14 mouse cellular contexts compared by ENCODE assay signal in genomic region chr1:74105660-74106059, GRCm38 (mm10). TPM values are rescaled to one million over a fixed set of nuclear protein-coding genes. Genes with fewer than 3 reads are reported as not detected.
DNase-seq lines count a peak whose midpoint lies in the region; ATAC-seq and TF ChIP-seq lines count a peak whose summit lies in the region.
"Had no signal": no experiment of that assay in that cellular context is flagged by ENCODE, and none has a peak within 500 bp of the region (broad histone marks: within the 10 kb centered on the region; RNA-seq: fewer than 3 reads in every experiment).

No protein-coding gene starts in this region.

- H3K4me2 ChIP-seq in liver, embryonic 11.5 days, result no peak overlapping the region
- no peak overlapping the region for H3K4me2 ChIP-seq in limb, embryonic 12.5 days
- H3K4me2 ChIP-seq in neural tube, embryonic 15.5 days, result no peak overlapping the region
- H3K4me2 ChIP-seq: stomach, embryonic 15.5 days had no signal

- no peaks in the 10 kb centered on the region for H3K79me2 ChIP-seq in liver, adult 2 months (ENCODE audit: control insufficient read depth, insufficient read depth, low read length)

- ATAC-seq in liver, embryonic 11.5 days (replicated peaks; ENCODE audit: low FRiP score), result no peak
- no peak for ATAC-seq in limb, embryonic 12.5 days (ENCODE audit: insufficient number of reproducible peaks, insufficient read depth, low FRiP score, low TSS enrichment, low read depth)
- ATAC-seq in neural tube, embryonic 15.5 days (ENCODE audit: low FRiP score), result no peak
- ATAC-seq: midbrain, embryonic 16.5 days had no signal

- H3K4me3 ChIP-seq in heart, embryonic 10.5 days, result no peak overlapping the region
- H3K4me3 ChIP-seq in liver, adult 2 months (ENCODE audit: insufficient read depth, low read depth, low read length), result no peak overlapping the region
- H3K4me3 ChIP-seq in liver, embryonic 11.5 days (ENCODE audit: low read depth, low read length), result no peak overlapping the region
- H3K4me3 ChIP-seq in limb, embryonic 12.5 days (replicated peaks), result no peak overlapping the region
- no peak overlapping the region for H3K4me3 ChIP-seq in neural tube, embryonic 15.5 days (replicated peaks)
- H3K4me3 ChIP-seq: stomach, embryonic 15.5 days had no signal

- H3K9me3 ChIP-seq in heart, embryonic 10.5 days, result no peaks in the 10 kb centered on the region
- H3K9me3 ChIP-seq in liver, embryonic 11.5 days (ENCODE audit: control insufficient read depth, low read length), result no peaks in the 10 kb centered on the region
- H3K9me3 ChIP-seq in limb, embryonic 12.5 days, result no peaks in the 10 kb centered on the region
- H3K9me3 ChIP-seq in neural tube, embryonic 15.5 days (replicated peaks), result no peaks in the 10 kb centered on the region
- H3K9me3 ChIP-seq: stomach, embryonic 15.5 days had no signal

- TF ChIP-seq POLR2A in liver, adult 2 months (IDR thresholded peaks at IDR 0.05; ENCODE audit: extremely low read depth, insufficient read depth, low read length), result no peak

- no peak overlapping the region for H3K9ac ChIP-seq in liver, adult 2 months (ENCODE audit: low read depth, low read length)
- H3K9ac ChIP-seq in liver, embryonic 11.5 days (ENCODE audit: low read depth, low read length), result no peak overlapping the region
- H3K9ac ChIP-seq in limb, embryonic 12.5 days (replicated peaks), result no peak overlapping the region
- H3K9ac ChIP-seq in neural tube, embryonic 15.5 days (replicated peaks), result no peak overlapping the region
- H3K9ac ChIP-seq: stomach, embryonic 15.5 days had no signal

- 86% methylated on average over 4 of the region's 4 CpGs for WGBS in heart, embryonic 10.5 days
- WGBS in liver, adult 2 months, result 41% methylated on average over 4 of the region's 4 CpGs
- WGBS in liver, embryonic 11.5 days, result 78% methylated on average over 4 of the region's 4 CpGs
- 88% methylated on average over 4 of the region's 4 CpGs for WGBS in limb, embryonic 12.5 days
- WGBS in neural tube, embryonic 15.5 days, result 71% methylated on average over 4 of the region's 4 CpGs

- peaks cover 41% of the 10 kb centered on the region for H3K4me1 ChIP-seq in heart, embryonic 10.5 days
- peaks cover 15% of the 10 kb centered on the region for H3K4me1 ChIP-seq in liver, adult 2 months (ENCODE audit: control insufficient read depth, insufficient read depth, low read length)
- H3K4me1 ChIP-seq in liver, embryonic 11.5 days (replicated peaks; ENCODE audit: control insufficient read depth, insufficient read depth, low read length), result peaks cover 4% of the 10 kb centered on the region; the same call in 1 of the 2 replicates
- H3K4me1 ChIP-seq in limb, embryonic 12.5 days (replicated peaks), result peaks cover 40% of the 10 kb centered on the region
- H3K4me1 ChIP-seq in neural tube, embryonic 15.5 days, result peaks cover 32% of the 10 kb centered on the region

- H3K27ac ChIP-seq in heart, embryonic 10.5 days, result no peak overlapping the region
- no peak overlapping the region for H3K27ac ChIP-seq in liver, adult 2 months (replicated peaks; ENCODE audit: insufficient read depth, low read depth, low read length)
- H3K27ac ChIP-seq in liver, embryonic 11.5 days (ENCODE audit: low read depth, low read length), result no peak overlapping the region
- peak overlapping the region; percentile 53; the same call in 1 of the 2 replicates for H3K27ac ChIP-seq in limb, embryonic 12.5 days
- no peak overlapping the region for H3K27ac ChIP-seq in neural tube, embryonic 15.5 days (replicated peaks)
- H3K27ac ChIP-seq: macrophage; stomach, embryonic 15.5 days had no signal

- TF ChIP-seq CTCF in liver, adult 2 months (IDR thresholded peaks at IDR 0.05; ENCODE audit: low read depth, low read length), result no peak

- peaks cover 71% of the 10 kb centered on the region for H3K27me3 ChIP-seq in heart, embryonic 10.5 days (ENCODE audit: insufficient read depth, poor library complexity, severe bottlenecking)
- no peaks in the 10 kb centered on the region for H3K27me3 ChIP-seq in liver, adult 2 months (ENCODE audit: control insufficient read depth, insufficient read depth, low read length)
- peaks cover 16% of the 10 kb centered on the region for H3K27me3 ChIP-seq in liver, embryonic 11.5 days (replicated peaks; ENCODE audit: control insufficient read depth, insufficient read depth, low read length)
- peaks cover 6% of the 10 kb centered on the region; the same call in 1 of the 2 replicates for H3K27me3 ChIP-seq in limb, embryonic 12.5 days
- H3K27me3 ChIP-seq in neural tube, embryonic 15.5 days (replicated peaks), result no peaks in the 10 kb centered on the region; the same call in 1 of the 2 replicates

- H3K36me3 ChIP-seq in heart, embryonic 10.5 days, result no peaks in the 10 kb centered on the region
- H3K36me3 ChIP-seq in liver, adult 2 months (ENCODE audit: control insufficient read depth, insufficient read depth, low read length), result no peaks in the 10 kb centered on the region
- no peaks in the 10 kb centered on the region for H3K36me3 ChIP-seq in liver, embryonic 11.5 days (ENCODE audit: control insufficient read depth, insufficient read depth, low read length)
- no peaks in the 10 kb centered on the region for H3K36me3 ChIP-seq in limb, embryonic 12.5 days
- no peaks in the 10 kb centered on the region for H3K36me3 ChIP-seq in neural tube, embryonic 15.5 days
- H3K36me3 ChIP-seq: stomach, embryonic 15.5 days had no signal

- peak; percentile 53 to 54 for DNase-seq in cerebellum, postnatal 14 days
- no peak for DNase-seq in cerebellum, adult 11 months
- DNase-seq in heart, adult 8-10 months (ENCODE audit: low spot score), result peak; percentile 71
- no peak for DNase-seq in heart, embryonic 10.5 days (ENCODE audit: low spot score)
- DNase-seq in liver, adult 2 months (ENCODE audit: extremely low read depth, low read depth, low spot score), result peak; percentile 90
- no peak for DNase-seq in liver, embryonic 11.5 days (ENCODE audit: low spot score)
- DNase-seq: B cell, adult 2 months; lung, adult 18-20 months had no signal

RNA-seq across cellular contexts. Expression of gene Tns1, which starts 18.6 kb away (rescaled TPM):
- 100 to 1,000 TPM; 733 to 828 (median 798) TPM for total RNA-seq in heart, adult 8-10 months (2022)
- polyA plus RNA-seq in heart, embryonic 10.5 days (2016; fragmentation: Nextera tagmentation; extraction: Ambion mirVana), result 49.8 and 75.4 TPM in 2 replicates
- 17.9 and 25.2 TPM in 2 replicates for total RNA-seq in liver, adult 2 months (2014; rRNA removed)
- polyA plus RNA-seq in liver, adult 2 months (2012; rRNA removed), result 42.1 and 47.9 TPM in 2 replicates
- 19.4 and 20.4 TPM in 2 replicates for polyA plus RNA-seq in liver, embryonic 11.5 days (2014; fragmentation: Nextera tagmentation; extraction: Ambion mirVana)
- 36.7 and 44.9 TPM in 2 replicates for polyA plus RNA-seq in limb, embryonic 12.5 days (2016; fragmentation: Nextera tagmentation; extraction: Ambion mirVana)
- 13.3 and 20.6 TPM in 2 replicates for polyA plus RNA-seq in neural tube, embryonic 15.5 days (2015; fragmentation: Nextera tagmentation; extraction: Ambion mirVana)

RNA-seq across cellular contexts. Expression of gene Rufy4, which starts 19.7 kb away (rescaled TPM):
- 1 to 10 TPM in 3 of 4 experiments, under 1 TPM in 1; 0.52 to 1.8 (median 1.3) TPM for total RNA-seq in heart, adult 8-10 months (2022)
- polyA plus RNA-seq in heart, embryonic 10.5 days (2016; fragmentation: Nextera tagmentation; extraction: Ambion mirVana), result 0.16 and 0.23 TPM in 2 replicates
- 0.20 and 0.37 TPM in 2 replicates for total RNA-seq in liver, adult 2 months (2014; rRNA removed)
- 0.09 and 0.32 TPM in 2 replicates for polyA plus RNA-seq in liver, adult 2 months (2012; rRNA removed)
- polyA plus RNA-seq in liver, embryonic 11.5 days (2014; fragmentation: Nextera tagmentation; extraction: Ambion mirVana), result 0.17 and 0.34 TPM in 2 replicates
- 0.15 and 0.18 TPM in 2 replicates for polyA plus RNA-seq in limb, embryonic 12.5 days (2016; fragmentation: Nextera tagmentation; extraction: Ambion mirVana)
- 0.18 and 0.37 TPM in 2 replicates for polyA plus RNA-seq in neural tube, embryonic 15.5 days (2015; fragmentation: Nextera tagmentation; extraction: Ambion mirVana)
- total RNA-seq: layer of hippocampus, postnatal 25 days had no signal
- polyA plus RNA-seq: macrophage had no signal

RNA-seq across cellular contexts. Expression of gene Cxcr2, which starts 48.1 kb away (rescaled TPM):
- total RNA-seq in heart, adult 8-10 months (2022), result under 1 TPM in 2 of 4 experiments, not detected in 2; 0.23 to 0.44 TPM
- polyA plus RNA-seq in heart, embryonic 10.5 days (2016; fragmentation: Nextera tagmentation; extraction: Ambion mirVana), result 0.09 and 0.20 TPM in 2 replicates
- 0.07 TPM in 1 of 2 replicates, not detected in the other for total RNA-seq in liver, adult 2 months (2014; rRNA removed)
- 0.13 and 0.15 TPM in 2 replicates for polyA plus RNA-seq in liver, adult 2 months (2012; rRNA removed)
- polyA plus RNA-seq in liver, embryonic 11.5 days (2014; fragmentation: Nextera tagmentation; extraction: Ambion mirVana), result 0.47 and 0.70 TPM in 2 replicates
- polyA plus RNA-seq in limb, embryonic 12.5 days (2016; fragmentation: Nextera tagmentation; extraction: Ambion mirVana), result 0.06 and 0.09 TPM in 2 replicates
- polyA plus RNA-seq in neural tube, embryonic 15.5 days (2015; fragmentation: Nextera tagmentation; extraction: Ambion mirVana), result 0.05 and 0.13 TPM in 2 replicates
- total RNA-seq: layer of hippocampus, postnatal 25 days had no signal

Comparison
In these comparisons a context has a peak if more than half of its experiments do, and no peak if none do; other contexts are left out.
1. DNase-seq: peak in cerebellum, postnatal 14 days (2 of 2), heart, adult 8-10 months (single experiment) and liver, adult 2 months (single experiment); none in cerebellum, adult 11 months (single experiment), heart, embryonic 10.5 days (single experiment) and liver, embryonic 11.5 days (single experiment).